Mouse (Mus musculus) hindbrain, embryonic 10.5 days (tissue): ENCODE measurements around the gene Rab22a. TPM values are rescaled to one million over a fixed set of nuclear protein-coding genes. Genes with fewer than 3 reads are reported as not detected.

Experiments used
- DNase-seq: peaks from one replicate; pipeline ENCODE4 v3.0.0-alpha.2; 2017; ENCODE audit warnings: low spot score
- H3K27ac ChIP-seq: fragments of 300-500 bp; sonication (generic); 2 replicates; pipeline ENCODE4 v1.5.1; 2016; ENCODE audit warnings: mild to moderate bottlenecking, moderate library complexity
- H3K27me3 ChIP-seq: fragments of 300-500 bp; sonication (generic); 2 replicates; pipeline ENCODE4 v1.6.1; 2016; ENCODE audit warnings: mild to moderate bottlenecking; ENCODE audit not compliant: poor library complexity, insufficient read depth, severe bottlenecking
- H3K36me3 ChIP-seq: fragments of 300-500 bp; sonication (generic); 2 replicates; pipeline ENCODE4 v1.6.1; 2016; ENCODE audit warnings: mild to moderate bottlenecking, moderate library complexity
- H3K4me1 ChIP-seq: fragments of 300-500 bp; sonication (generic); replicated peaks from 2 replicates; pipeline ENCODE4 v1.6.1; 2016; ENCODE audit warnings: mild to moderate bottlenecking
- H3K4me3 ChIP-seq: fragments of 300-500 bp; sonication (generic); 2 replicates; pipeline ENCODE4 v1.5.1; 2016; ENCODE audit warnings: mild to moderate bottlenecking, moderate library complexity
- H3K9me3 ChIP-seq: fragments of 300-500 bp; sonication (generic); 2 replicates; pipeline ENCODE4 v1.6.1; 2016; ENCODE audit warnings: mild to moderate bottlenecking, moderate library complexity
- WGBS: fragments of 180-500 bp; shearing (Covaris S2); methylation state at CpG from one replicate; pipeline ENCODE4 v1.1.7; 2016; 5-methylcytosine and 5-hydroxymethylcytosine counted together
- polyA plus RNA-seq: library from polyadenylated mRNA; unstranded; fragments of >200 nt; fragmentation: Nextera tagmentation; extraction: Ambion mirVana; gene quantifications from 2 replicates; pipeline ENCODE4 v1.2.1, GENCODE M21; 2016

The Rab22a gene
- polyA plus RNA-seq, 1 experiment from 2014 or later, result 31.4 TPM

DNA sequence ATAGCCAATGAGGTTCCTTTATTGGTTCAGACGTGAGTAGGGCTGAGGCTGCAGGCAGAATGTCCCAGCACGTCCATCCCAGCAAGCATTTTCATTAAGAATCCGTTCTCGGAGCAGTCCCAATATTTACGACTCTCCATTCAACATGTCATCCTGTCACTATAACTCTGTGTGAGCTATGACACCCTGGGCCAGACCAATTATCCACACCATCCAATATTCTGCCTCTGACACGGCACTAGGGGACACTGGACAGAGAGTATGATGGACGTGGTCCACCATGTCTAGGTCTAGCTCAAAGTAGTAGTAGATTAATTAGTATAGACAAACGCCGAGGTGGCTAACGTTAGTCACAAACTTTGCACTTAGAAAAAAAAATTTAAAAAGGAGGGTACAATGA is 9.8 kb upstream of the Rab22a start:
- H3K4me1 ChIP-seq, result no peaks in the 10 kb centered on the region
- H3K27ac ChIP-seq, result no peak overlapping the region
- WGBS, result 85% methylated on average over 10 of the region's 10 CpGs
- H3K9me3 ChIP-seq, result 0 out of 2 replicates have a peak, but pooled peaks cover 3% of the 10 kb centered on the region
- DNase-seq, result no peak
- peaks cover 25% of the 10 kb centered on the region for H3K36me3 ChIP-seq
- no peaks in the 10 kb centered on the region for H3K27me3 ChIP-seq
- no peak overlapping the region for H3K4me3 ChIP-seq

DNA sequence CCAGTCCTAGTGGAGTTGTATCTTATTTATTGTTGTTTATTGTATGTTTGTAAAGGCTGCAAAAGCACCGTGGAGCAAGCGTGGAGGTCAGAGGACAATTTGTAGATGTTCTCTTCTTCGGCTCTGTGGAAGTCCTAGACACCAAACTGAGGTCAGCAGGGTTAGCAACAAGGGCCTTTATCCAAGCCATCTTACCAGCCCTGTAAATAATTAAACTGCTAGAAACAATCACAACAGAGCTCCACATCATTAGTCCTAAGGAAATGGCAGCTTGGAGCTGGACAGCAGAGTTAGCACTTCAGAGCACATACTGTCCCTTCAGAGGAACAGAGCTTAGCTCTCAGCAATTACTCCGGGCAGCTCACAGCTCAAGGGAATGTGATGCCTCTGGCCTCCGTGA is 6.0 kb upstream of the Rab22a start:
- no peak overlapping the region for H3K27ac ChIP-seq
- H3K4me1 ChIP-seq, result peaks cover 17% of the 10 kb centered on the region
- H3K36me3 ChIP-seq, result peaks cover 14% of the 10 kb centered on the region
- 0 out of 2 replicates have a peak, but pooled peaks cover 3% of the 10 kb centered on the region for H3K9me3 ChIP-seq
- no peak overlapping the region for H3K4me3 ChIP-seq
- H3K27me3 ChIP-seq, result no peaks in the 10 kb centered on the region
- WGBS, result 87% methylated on average over 5 of the region's 5 CpGs
- DNase-seq, result no peak

DNA sequence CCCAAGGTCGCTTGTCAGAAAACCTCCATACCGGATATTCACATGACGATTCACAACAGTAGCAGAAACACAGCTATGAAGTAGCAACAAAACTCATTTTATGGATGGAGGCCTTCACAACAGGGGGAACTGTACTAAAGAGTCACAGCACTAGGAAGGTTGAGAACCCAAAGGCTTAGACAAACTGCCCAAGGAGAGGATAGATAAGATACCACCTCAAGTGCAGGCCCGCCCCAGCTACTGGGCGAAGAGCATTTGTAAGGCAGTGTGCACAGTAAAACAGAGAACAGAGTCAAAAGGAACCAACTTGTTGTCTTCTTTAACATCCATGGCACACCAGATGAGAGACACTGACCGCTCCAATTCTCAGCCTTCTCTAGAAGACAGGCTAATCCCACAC is 1.8 kb upstream of the Rab22a start:
- Histone ChIP-seq H3K4me1 (peaks cover 38% of the 10 kb centered on the region), H3K4me3 (no peak overlapping the region), H3K36me3 (peaks cover 20% of the 10 kb centered on the region), H3K27me3 (no peaks in the 10 kb centered on the region), H3K9me3 (no peaks in the 10 kb centered on the region), H3K27ac (no peak overlapping the region)
- WGBS, result 92% methylated on average over 6 of the region's 6 CpGs
- DNase-seq, result no peak

- peak overlapping the region; percentile 96; the same call in 1 of the 2 replicates for H3K27ac ChIP-seq
- peak overlapping the region; percentile 93 for H3K4me3 ChIP-seq
- no peaks in the 10 kb centered on the region for H3K9me3 ChIP-seq
- 90% methylated on average over 4 of the region's 4 CpGs for WGBS
- peaks cover 28% of the 10 kb centered on the region for H3K36me3 ChIP-seq
- H3K27me3 ChIP-seq, result no peaks in the 10 kb centered on the region
- peaks cover 38% of the 10 kb centered on the region for H3K4me1 ChIP-seq
- no peak for DNase-seq
Observed at GRCm38 (mm10) chr2:173658517-173658916, 1.0 kb upstream of the Rab22a start.

DNA sequence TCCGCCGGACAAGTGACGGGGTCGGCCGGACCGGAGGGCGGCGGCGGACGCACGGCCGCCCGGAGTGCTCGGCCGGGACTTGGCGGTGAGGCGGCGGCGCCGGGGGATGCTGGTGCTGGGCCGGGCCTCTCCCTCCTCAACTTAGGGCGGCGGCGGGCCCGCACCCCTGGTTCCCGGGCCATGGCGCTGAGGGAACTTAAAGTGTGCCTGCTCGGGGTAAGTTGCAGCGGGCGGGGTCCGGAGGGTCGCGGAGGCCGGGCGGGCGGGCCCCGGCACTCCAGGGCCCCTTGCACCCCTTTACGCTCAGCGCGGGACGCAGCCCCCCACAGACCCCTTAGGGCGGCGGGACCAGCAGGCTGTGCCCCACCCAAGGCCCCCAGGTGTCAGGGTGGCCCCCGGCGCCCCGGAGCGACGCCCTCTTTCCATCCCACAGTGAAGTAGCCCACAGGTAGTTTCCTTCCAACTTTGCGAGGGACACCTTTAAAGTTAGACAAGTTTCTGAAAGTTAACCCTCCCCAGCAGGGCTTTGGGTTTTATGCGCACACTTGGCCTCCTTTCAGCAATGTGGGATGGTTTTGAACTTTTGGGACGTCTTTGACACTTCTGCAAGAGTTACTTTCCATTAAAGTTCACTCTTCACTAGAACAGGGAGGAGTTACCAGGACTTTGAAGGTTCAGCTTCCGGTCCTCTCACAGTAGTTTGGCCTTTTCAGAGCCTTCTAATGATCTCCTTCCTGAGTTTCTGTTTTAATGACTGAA is 545 bp downstream of the Rab22a start:
- H3K27ac ChIP-seq, result peak overlapping the region; percentile 96
- under 1% methylated on average over 52 of the region's 52 CpGs for WGBS
- no peaks in the 10 kb centered on the region for H3K27me3 ChIP-seq
- peak; percentile 6 for DNase-seq
- no peaks in the 10 kb centered on the region for H3K9me3 ChIP-seq
- peaks cover 38% of the 10 kb centered on the region for H3K4me1 ChIP-seq
- H3K4me3 ChIP-seq, result peak overlapping the region; percentile 93
- peaks cover 44% of the 10 kb centered on the region for H3K36me3 ChIP-seq

- Histone ChIP-seq H3K4me3 (no peak overlapping the region), H3K27me3 (no peaks in the 10 kb centered on the region), H3K36me3 (peaks cover 63% of the 10 kb centered on the region), H3K9me3 (no peaks in the 10 kb centered on the region), H3K4me1 (peaks cover 32% of the 10 kb centered on the region), H3K27ac (no peak overlapping the region)
- WGBS, result 93% methylated on average over 9 of the region's 9 CpGs
- DNase-seq, result no peak
Observed at GRCm38 (mm10) chr2:173662255-173662950, 2.8 kb downstream of the Rab22a start.

DNA sequence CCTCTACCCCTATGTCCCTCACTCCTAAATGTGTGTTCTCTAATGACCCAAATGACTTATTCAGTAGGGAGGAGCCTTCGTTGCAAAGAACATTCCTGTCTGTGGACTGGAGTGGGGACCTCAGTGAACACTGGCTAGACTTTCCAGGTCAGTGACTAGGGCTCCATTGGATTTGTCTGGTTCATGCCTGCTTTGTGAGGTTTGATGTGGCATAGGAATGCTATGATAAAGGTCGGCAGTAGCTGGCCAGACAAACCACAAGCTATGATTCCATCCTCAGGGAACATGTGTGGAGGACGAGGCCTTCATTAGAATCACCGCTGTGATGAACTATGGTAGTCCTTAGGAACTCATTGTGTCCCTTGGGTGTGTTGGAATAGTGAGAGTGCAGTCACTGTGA is 5.2 kb downstream of the Rab22a start:
- Histone ChIP-seq H3K36me3 (peaks cover 76% of the 10 kb centered on the region), H3K4me1 (peaks cover 12% of the 10 kb centered on the region), H3K27ac (no peak overlapping the region), H3K9me3 (no peaks in the 10 kb centered on the region), H3K27me3 (no peaks in the 10 kb centered on the region), H3K4me3 (no peak overlapping the region)
- 88% methylated on average over 4 of the region's 4 CpGs for WGBS
- DNase-seq, result no peak

GRCm38 (mm10) chr2:173665271-173665670 is 5.7 kb downstream of the Rab22a start:
- Histone ChIP-seq H3K36me3 (peaks cover 80% of the 10 kb centered on the region), H3K4me1 (peaks cover 9% of the 10 kb centered on the region), H3K4me3 (no peak overlapping the region), H3K27me3 (no peaks in the 10 kb centered on the region), H3K27ac (no peak overlapping the region), H3K9me3 (no peaks in the 10 kb centered on the region)
- WGBS, result 97% methylated on average over 2 of the region's 2 CpGs
- no peak for DNase-seq

GRCm38 (mm10) chr2:173666876-173667275 is 7.3 kb downstream of the Rab22a start:
- no peaks in the 10 kb centered on the region for H3K9me3 ChIP-seq
- no peaks in the 10 kb centered on the region for H3K27me3 ChIP-seq
- no peak for DNase-seq
- no peak overlapping the region for H3K4me3 ChIP-seq
- no peak overlapping the region for H3K27ac ChIP-seq
- H3K4me1 ChIP-seq, result no peaks in the 10 kb centered on the region
- H3K36me3 ChIP-seq, result peaks cover 72% of the 10 kb centered on the region
- 89% methylated on average over 3 of the region's 3 CpGs for WGBS

- Histone ChIP-seq H3K9me3 (no peaks in the 10 kb centered on the region), H3K36me3 (peaks cover 56% of the 10 kb centered on the region), H3K4me1 (no peaks in the 10 kb centered on the region), H3K4me3 (no peak overlapping the region), H3K27ac (no peak overlapping the region), H3K27me3 (no peaks in the 10 kb centered on the region)
- DNase-seq, result no peak
- 78% methylated on average over 2 of the region's 2 CpGs for WGBS
Observed at GRCm38 (mm10) chr2:173672328-173672896, 12.9 kb downstream of the Rab22a start.

- Histone ChIP-seq H3K4me3 (no peak overlapping the region), H3K27me3 (no peaks in the 10 kb centered on the region), H3K9me3 (no peaks in the 10 kb centered on the region), H3K27ac (no peak overlapping the region), H3K36me3 (peaks cover 47% of the 10 kb centered on the region), H3K4me1 (no peaks in the 10 kb centered on the region)
- no peak for DNase-seq
- 88% methylated on average over 1 of the region's 1 CpGs for WGBS
Observed at GRCm38 (mm10) chr2:173673469-173673868, 13.9 kb downstream of the Rab22a start.

DNA sequence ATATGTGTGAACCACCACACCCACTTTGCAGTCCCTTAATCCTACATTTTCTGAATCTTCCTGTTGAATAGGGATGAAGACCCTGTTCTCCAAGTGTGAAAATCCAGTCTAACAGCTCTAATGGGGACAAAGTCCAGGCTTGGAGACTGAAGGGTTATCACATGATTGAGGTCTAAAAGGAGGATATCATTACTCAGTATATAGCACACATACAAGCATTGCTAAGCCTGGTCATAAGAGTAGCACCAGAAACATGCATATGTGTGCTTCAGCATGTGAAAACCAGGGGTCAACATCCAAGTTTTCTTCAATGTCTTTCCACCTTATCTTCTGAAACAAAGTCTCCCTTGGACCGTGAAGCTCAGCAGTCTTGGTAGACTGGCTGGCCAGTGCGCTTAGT is 19.0 kb downstream of the Rab22a start:
- DNase-seq, result no peak
- H3K27ac ChIP-seq, result no peak overlapping the region
- 91% methylated on average over 2 of the region's 2 CpGs for WGBS
- peaks cover 35% of the 10 kb centered on the region for H3K36me3 ChIP-seq
- H3K9me3 ChIP-seq, result no peaks in the 10 kb centered on the region
- H3K4me1 ChIP-seq, result peaks cover 5% of the 10 kb centered on the region
- H3K27me3 ChIP-seq, result no peaks in the 10 kb centered on the region
- H3K4me3 ChIP-seq, result no peak overlapping the region

- Histone ChIP-seq H3K36me3 (peaks cover 34% of the 10 kb centered on the region), H3K27ac (no peak overlapping the region), H3K4me3 (no peak overlapping the region), H3K27me3 (no peaks in the 10 kb centered on the region), H3K4me1 (peaks cover 5% of the 10 kb centered on the region), H3K9me3 (no peaks in the 10 kb centered on the region)
- no peak for DNase-seq
- WGBS, result 74% methylated on average over 3 of the region's 3 CpGs
Observed at GRCm38 (mm10) chr2:173679217-173679616, 19.7 kb downstream of the Rab22a start.
